Mouse (Mus musculus) liver, embryonic 14.5 days (tissue): ENCODE results near the gene Pdpk1. TPM values are rescaled to one million over a fixed set of nuclear protein-coding genes. Genes with fewer than 3 reads are reported as not detected.

ENCODE experiments used
- ATAC-seq: fragments of 200-750 bp; cut with Nextera tagmentation; 2 replicates; pipeline ENCODE4 v1.8.0; 2017; ENCODE audit warnings: moderate number of reproducible peaks, mild to moderate bottlenecking, moderate library complexity; ENCODE audit not compliant: insufficient read depth
- DNase-seq, 3 experiments: peaks; one replicate each; pipeline ENCODE4 v3.0.0-alpha.2; 2012 to 2013; ENCODE audit warnings: low read depth in 3 of 3, low spot score in 3 of 3
- H3K27ac ChIP-seq: fragments of 300-500 bp; sonication (generic); 2 replicates; pipeline ENCODE4 v1.5.1; 2014; ENCODE audit warnings: moderate library complexity, mild to moderate bottlenecking, control low read depth, inconsistent platforms
- H3K27me3 ChIP-seq: fragments of 300-500 bp; sonication (generic); 2 replicates; pipeline ENCODE4 v1.6.1; 2014; ENCODE audit warnings: mild to moderate bottlenecking, low read length, moderate library complexity; ENCODE audit not compliant: control insufficient read depth, insufficient read depth
- H3K36me3 ChIP-seq: fragments of 300-500 bp; sonication (generic); replicated peaks from 2 replicates; pipeline ENCODE4 v1.6.1; 2014; ENCODE audit warnings: low read depth; ENCODE audit not compliant: control insufficient read depth, insufficient read depth
- H3K4me1 ChIP-seq, 2 experiments: fragments of 200-500 bp in 1 of 2; fragments of 300-500 bp in 1 of 2; sonication (generic) in 1 of 2; replicated peaks; 2 replicates each; pipeline ENCODE4 v1.6.1; 2012 to 2014; ENCODE audit warnings: antibody characterized with exemption in 1 of 2, inconsistent platforms in 1 of 2, low read length in 1 of 2; ENCODE audit not compliant: control insufficient read depth in 2 of 2, insufficient read depth in 2 of 2
- H3K4me2 ChIP-seq: fragments of 300-500 bp; sonication (generic); 2 replicates; pipeline ENCODE4 v1.6.1; 2014; ENCODE audit warnings: low read depth, mild to moderate bottlenecking, control low read depth, moderate library complexity
- H3K4me3 ChIP-seq, 2 experiments: fragments of 200-500 bp in 1 of 2; fragments of 300-500 bp in 1 of 2; sonication (generic) in 1 of 2; 2 replicates each; pipeline ENCODE4 v1.5.1; 2012 to 2014; ENCODE audit warnings: low read depth in 2 of 2, low read length in 2 of 2, mild to moderate bottlenecking in 2 of 2, control low read depth in 1 of 2, inconsistent platforms in 1 of 2, moderate library complexity in 1 of 2; ENCODE audit not compliant: insufficient read depth in 1 of 2
- H3K9ac ChIP-seq: fragments of 300-500 bp; sonication (generic); replicated peaks from 2 replicates; pipeline ENCODE4 v1.6.1; 2014; ENCODE audit warnings: mild to moderate bottlenecking, control low read depth, moderate library complexity
- H3K9me3 ChIP-seq: fragments of 300-500 bp; sonication (generic); 2 replicates; pipeline ENCODE4 v1.6.1; 2016; ENCODE audit warnings: low read length, mixed read lengths; ENCODE audit not compliant: control insufficient read depth
- CTCF ChIP-seq: IDR thresholded peaks from 2 replicates; pipeline ENCODE4 v1.5.1; 2016; ENCODE audit warnings: antibody characterized with exemption, low read depth, control low read depth
- EP300 ChIP-seq: IDR thresholded peaks from 2 replicates; pipeline ENCODE4 v1.6.1; 2016; ENCODE audit warnings: antibody characterized with exemption, low read depth
- WGBS: fragments of 180-500 bp; shearing (Covaris S2); extraction: QIAGEN DNeasy Blood & Tissue Kit; methylation state at CpG from one replicate; pipeline ENCODE4 v1.1.7; 2014; ENCODE audit not compliant: insufficient replicate concordance; 5-methylcytosine and 5-hydroxymethylcytosine counted together
- polyA plus RNA-seq, 2 experiments: library from polyadenylated mRNA; depleted of rRNA in 1 of 2; stranded (reverse) in 1 of 2; unstranded in 1 of 2; fragments of >200 nt; fragmentation: Nextera tagmentation in 1 of 2; extraction: Ambion mirVana in 1 of 2; gene quantifications; 2 replicates each; pipeline versions ENCODE4 v1.2.1 to v1.2.3; 2012 to 2014

The Pdpk1 gene
- polyA plus RNA-seq, 2 experiments: 9.7 to 24.5 TPM

DNA sequence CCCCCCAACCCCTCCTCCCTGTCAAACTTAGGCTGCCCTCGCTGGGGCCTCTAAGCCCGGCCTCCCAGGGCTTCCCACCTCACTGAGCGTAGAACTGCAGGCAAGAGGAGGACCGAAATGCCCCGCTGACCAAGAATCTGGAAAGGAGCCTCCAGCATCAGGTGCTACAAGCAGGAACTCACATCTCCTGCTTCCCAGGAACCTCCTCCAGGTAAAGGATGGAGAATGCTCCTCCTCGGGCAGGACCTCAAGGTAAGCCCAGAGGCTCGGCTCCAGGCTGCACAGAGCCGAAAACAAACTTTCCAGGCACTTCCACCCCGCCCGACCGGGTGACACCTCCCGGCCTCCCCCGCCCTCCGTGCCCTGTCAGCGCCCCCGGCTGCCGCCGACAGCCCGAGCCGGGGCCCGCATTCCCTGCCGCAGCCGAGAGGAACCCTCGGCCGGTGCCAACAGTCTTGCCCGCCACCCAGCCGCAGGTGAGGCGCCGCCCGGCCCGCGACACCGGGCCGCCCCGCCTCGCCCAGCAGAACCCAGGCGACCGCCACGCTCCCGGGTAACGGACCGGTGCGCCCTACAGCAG is 9.8 kb downstream of the Pdpk1 start:
- H3K4me1 ChIP-seq: peaks cover 13 to 22% of the 10 kb centered on the region in 2 experiments
- peak overlapping the region; percentile 77 for H3K27ac ChIP-seq
- H3K36me3 ChIP-seq: no peaks in the 10 kb centered on the region; the same call in 1 of the 2 replicates
- H3K4me2 ChIP-seq: peak overlapping the region; percentile 88
- no peaks in the 10 kb centered on the region for H3K27me3 ChIP-seq
- H3K4me3 ChIP-seq: peak overlapping the region; percentile 93 to 96
- peak; percentile 64 for ATAC-seq
- H3K9me3 ChIP-seq: no peaks in the 10 kb centered on the region
- DNase-seq: peak in 1 of 3 experiments; percentile 41
- 0% methylated on average over 38 of the region's 43 CpGs for WGBS
- no peak for TF ChIP-seq CTCF
- TF ChIP-seq EP300: no peak
- H3K9ac ChIP-seq: peak overlapping the region; percentile 94

DNA sequence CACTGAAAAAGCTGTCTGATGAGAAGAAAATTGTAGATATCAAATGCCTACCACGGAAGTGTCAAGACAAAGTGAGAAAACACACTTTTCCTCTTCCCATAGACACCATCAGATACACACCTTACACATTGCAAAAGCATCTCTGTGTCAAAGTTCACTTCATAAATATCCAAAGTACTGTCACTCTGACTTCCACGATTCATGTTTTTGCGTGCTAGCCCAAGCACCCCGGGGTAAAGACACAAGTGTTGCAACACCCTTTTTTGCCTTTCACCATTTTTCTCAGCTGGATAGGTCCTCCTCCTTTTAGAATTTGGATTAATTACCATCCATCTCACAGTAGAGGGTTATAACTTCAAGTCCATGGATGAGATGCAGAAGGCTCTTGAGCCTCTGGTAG is 10.8 kb downstream of the Pdpk1 start:
- Histone ChIP-seq H3K9me3 (no peaks in the 10 kb centered on the region), H3K9ac (peak overlapping the region; percentile 94), H3K36me3 (no peaks in the 10 kb centered on the region; the same call in 1 of the 2 replicates), H3K27ac (no peak overlapping the region), H3K4me1 (peaks cover 13 to 22% of the 10 kb centered on the region in 2 experiments), H3K27me3 (no peaks in the 10 kb centered on the region), H3K4me3 (peak overlapping the region; percentile 93 to 96), H3K4me2 (peak overlapping the region; percentile 88)
- WGBS: 77% methylated on average over 4 of the region's 4 CpGs
- ATAC-seq (no peak), DNase-seq (no peak)
- TF ChIP-seq EP300 (no peak), CTCF (no peak)

DNA sequence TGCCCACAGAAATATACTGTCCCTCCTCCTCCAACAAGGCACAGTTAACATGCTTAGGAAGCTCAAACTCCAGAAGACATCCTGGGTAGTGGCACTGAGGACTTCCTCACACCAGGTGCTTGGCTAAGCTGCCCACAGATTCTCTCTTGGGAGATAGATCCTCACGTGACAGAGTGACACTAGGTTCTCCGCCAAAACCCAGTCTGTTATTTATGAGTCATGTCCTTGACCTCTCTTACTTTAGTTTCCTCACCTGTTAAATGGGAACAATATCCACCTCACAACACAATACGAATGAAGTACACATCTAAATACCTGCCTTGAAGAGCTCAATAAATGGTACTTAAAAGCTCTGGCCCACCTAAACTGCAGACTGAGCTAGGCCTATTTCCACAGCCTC is 11.5 kb downstream of the Pdpk1 start:
- Histone ChIP-seq H3K4me2 (no peak overlapping the region; the same call in 1 of the 2 replicates), H3K36me3 (no peaks in the 10 kb centered on the region; the same call in 1 of the 2 replicates), H3K4me1 (peaks cover 16 to 25% of the 10 kb centered on the region in 2 experiments), H3K4me3 (no peak overlapping the region; a peak in 1 of 4 replicates), H3K9me3 (no peaks in the 10 kb centered on the region), H3K27me3 (no peaks in the 10 kb centered on the region), H3K27ac (no peak overlapping the region), H3K9ac (no peak overlapping the region)
- 75% methylated on average over 3 of the region's 3 CpGs for WGBS
- ATAC-seq: no peak
- no peak for DNase-seq
- TF ChIP-seq EP300 (no peak), CTCF (no peak)

DNA sequence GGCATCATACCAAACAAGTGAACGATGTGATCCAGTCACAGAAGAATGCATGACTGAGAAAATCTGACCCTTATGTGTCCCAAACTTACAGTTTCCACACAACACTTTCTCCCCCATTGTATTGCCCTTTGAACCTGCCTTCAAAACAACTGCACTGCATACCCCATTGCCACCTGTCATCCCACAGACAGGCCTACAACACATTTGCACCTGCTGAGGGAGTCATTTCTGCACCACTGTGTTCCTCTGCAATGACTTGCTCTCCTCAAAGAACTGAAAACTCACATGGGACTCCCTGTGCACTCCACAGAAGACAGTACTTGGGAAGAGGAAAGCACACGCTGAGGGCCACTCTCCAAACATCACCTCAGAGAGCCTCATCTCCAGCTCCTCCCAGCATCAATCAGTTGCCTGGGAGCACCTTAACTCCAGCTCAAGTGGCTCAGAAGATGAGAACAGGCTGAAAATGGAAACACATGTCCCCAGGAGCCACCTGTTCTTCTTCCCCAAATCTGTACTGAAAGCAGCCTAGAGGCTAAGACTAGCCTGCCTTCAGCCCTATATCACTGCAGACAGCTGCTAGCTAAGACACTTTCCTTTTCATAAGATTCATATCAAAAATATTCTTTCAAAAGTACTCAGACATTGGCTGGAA is 13.4 kb downstream of the Pdpk1 start:
- H3K36me3 ChIP-seq: no peaks in the 10 kb centered on the region; the same call in 1 of the 2 replicates
- no peak for ATAC-seq
- no peak overlapping the region for H3K9ac ChIP-seq
- WGBS: 76% methylated on average over 2 of the region's 2 CpGs
- no peak overlapping the region for H3K4me3 ChIP-seq
- DNase-seq: no peak
- TF ChIP-seq EP300 (no peak), CTCF (no peak)
- H3K9me3 ChIP-seq: no peaks in the 10 kb centered on the region
- H3K27me3 ChIP-seq: no peaks in the 10 kb centered on the region
- no peak overlapping the region for H3K27ac ChIP-seq
- peaks cover 18 to 28% of the 10 kb centered on the region in 2 experiments for H3K4me1 ChIP-seq
- H3K4me2 ChIP-seq: no peak overlapping the region

DNA sequence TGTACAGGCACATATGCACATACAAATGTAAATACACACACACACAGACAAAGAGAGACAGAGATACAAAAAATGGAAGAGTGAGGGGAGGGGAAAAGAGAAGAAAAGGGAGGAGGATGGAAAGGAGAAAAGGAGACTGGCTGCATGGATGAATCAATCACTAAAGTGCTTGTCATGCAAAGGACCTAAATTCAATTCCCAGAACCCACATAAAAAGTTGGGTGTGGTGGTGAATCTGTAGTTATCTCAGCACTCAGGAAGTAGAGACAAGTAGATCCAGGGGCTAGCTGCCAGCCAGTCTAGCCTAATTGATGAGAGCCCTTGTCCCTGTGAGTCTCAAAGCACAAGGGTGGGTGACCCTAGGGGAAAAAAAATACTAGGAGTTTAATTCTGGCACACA is 16.7 kb downstream of the Pdpk1 start:
- no peak for ATAC-seq
- Histone ChIP-seq H3K27ac (no peak overlapping the region), H3K4me1 (peaks cover 6 to 10% of the 10 kb centered on the region in 2 experiments; a peak in 3 of 4 replicates), H3K4me3 (no peak overlapping the region), H3K4me2 (no peak overlapping the region), H3K9me3 (no peaks in the 10 kb centered on the region), H3K9ac (no peak overlapping the region; the same call in 1 of the 2 replicates), H3K27me3 (no peaks in the 10 kb centered on the region), H3K36me3 (no peaks in the 10 kb centered on the region; the same call in 1 of the 2 replicates)
- TF ChIP-seq CTCF (no peak), EP300 (no peak)
- DNase-seq: peak in 1 of 3 experiments; percentile 36
